Mouse (Mus musculus) adrenal gland, postnatal 0 days (tissue): ENCODE data around the gene Nipal3. TPM values are rescaled to one million over a fixed set of nuclear protein-coding genes. Genes with fewer than 3 reads are reported as not detected.

Experiments used
- microRNA-seq: library from miRNA; unstranded; fragments of <30 nt; microRNA quantifications from one replicate; pipeline ENCODE4, GENCODE M21; 2016; ENCODE audit warnings: borderline replicate concordance; ENCODE audit not compliant: insufficient number of aligned reads
- polyA plus RNA-seq: library from polyadenylated mRNA; unstranded; fragments of >200 nt; fragmentation: Nextera tagmentation; extraction: Ambion mirVana; gene quantifications from 2 replicates; pipeline ENCODE4 v1.2.1, GENCODE M21; 2015

Gene Nipal3
- 2.4 and 4.6 TPM in 2 replicates for polyA plus RNA-seq

DNA sequence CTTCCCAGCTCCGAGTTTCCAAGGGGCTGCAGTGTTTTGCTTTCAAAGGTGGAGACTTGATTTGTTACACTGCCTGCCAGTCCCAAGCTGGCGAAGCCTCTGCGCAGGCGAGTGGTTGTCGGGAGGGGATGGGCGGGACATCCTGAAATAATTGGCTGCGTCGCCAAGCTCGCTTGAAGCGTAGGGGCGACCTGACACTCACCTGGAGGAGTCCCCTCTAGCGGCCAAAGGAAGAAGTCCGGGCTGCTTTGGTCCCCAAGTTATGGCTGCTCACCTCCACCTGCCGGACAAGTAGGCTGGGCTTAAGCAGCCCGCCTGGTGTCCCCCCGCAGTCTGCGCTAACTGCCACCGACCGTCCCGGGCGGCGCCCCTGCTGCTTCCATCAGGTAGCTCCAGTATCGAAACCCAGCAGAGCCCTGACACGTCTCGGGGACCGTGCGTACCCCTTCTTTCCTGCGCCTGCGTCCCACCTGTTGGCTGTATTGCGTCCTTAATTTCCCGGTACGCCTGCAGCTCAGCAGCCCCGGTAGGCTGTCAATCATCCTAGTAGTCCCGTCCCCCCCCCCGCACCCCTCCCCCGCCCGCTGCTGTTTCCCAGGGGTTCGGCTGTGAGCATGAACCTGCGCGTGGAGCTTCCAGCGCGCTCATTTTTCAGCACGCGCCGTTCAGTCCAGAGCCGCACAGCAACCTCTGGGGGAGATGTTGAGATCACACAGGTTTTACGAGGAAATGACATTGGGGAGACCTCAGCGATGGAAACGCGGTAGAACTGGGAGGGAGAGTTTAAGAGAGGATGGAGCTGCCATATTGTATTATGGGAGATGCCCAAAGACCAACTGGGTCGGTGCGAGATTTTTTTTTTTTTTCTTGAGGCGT, at the start of gene Nipal3, which contains the start of gene Stpg1:
Gene Nipal3 (minus strand): TSS at position 518 of the 876 bp plus-strand sequence.
Gene Stpg1 (plus strand): TSS at position 270 of the 876 bp plus-strand sequence.

DNA sequence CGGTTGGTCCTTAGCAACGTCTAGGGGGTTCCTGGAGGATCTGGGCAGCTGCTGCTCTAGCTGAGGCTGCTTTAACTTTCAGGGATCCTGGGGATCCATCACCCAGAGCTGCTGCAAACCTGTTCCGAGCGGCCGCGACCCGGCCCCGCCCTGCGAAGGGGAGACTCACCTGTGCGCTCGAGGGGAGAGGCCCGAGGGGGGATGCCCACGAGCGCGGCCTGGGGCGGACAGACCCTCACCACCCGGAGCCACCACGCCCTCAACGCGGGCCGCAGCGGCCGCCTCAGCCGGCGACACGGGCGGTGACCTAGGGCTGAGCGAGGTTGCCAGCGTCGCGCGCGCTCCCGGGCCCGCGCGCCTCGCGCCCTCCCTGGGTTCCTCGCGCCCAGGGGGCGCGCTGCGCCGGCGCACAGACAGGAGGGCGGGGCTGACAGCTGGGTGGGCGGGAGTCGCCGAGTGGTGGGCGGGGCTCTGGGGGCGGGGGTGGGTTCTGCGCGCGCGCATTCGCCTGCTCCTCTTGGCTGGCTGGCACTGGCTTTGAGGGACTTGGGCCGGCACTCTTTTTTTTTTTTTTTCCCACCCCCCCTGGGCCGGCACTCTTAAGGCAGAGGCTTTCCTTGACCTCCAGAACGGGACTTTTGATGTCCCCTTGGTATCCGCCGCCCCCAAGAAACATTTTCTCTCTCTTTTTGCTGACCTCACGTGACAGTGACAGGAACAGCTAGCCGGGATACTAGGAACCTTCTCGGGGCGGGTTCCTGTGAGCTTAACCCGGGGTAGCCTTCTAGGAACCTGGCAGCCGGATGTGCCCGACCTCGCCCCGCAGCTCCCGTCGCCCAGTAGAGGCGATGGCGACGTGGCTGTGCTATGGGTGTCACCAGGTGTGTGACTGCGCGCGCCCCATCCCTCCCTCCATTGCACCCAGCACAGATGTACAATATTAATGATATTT, 61.1 kb downstream of the Nipal3 start, which contains the start of gene Rcan3:
Gene Rcan3 (minus strand): TSS at position 411 of the 952 bp plus-strand sequence.

DNA sequence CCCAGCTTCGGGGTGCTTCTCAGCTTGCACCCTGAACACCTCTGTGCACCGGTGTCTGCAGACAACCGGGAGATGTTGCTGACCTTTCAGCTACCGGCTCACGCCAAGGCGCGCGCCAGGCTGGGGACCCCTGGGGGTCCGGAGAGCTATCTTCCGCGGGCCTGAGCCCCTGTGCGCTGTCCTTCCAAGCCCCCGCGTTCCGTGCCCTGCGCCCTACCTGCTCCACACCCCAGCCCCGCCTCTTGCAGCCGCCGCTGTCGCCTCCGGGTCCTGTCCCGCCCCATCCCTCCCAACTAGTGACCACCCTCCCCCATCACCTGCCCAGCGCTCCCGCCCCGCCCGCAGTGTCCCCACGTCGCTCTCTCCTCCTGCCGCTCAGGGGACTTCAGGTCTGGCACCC, 96.8 kb downstream of the Nipal3 start, which contains the start of gene Ncmap:
Gene Ncmap (minus strand): TSS at position 237 of the 400 bp plus-strand sequence.

Small RNA genes within 50 kb of the gene (microRNA-seq; reads per million reads assigned to microRNA genes)
- gene Gm25317 (not detected), gene Mir700 (250 reads per million, percentile 55 among the genes with 10 or more reads in this experiment)

Other genes with a start within 250 kb of the Nipal3 start
- gene Clic4, start 222.2 kb downstream of the Nipal3 start, polyA plus RNA-seq: 51.3 and 62.1 TPM in 2 replicates
- 102 and 153 TPM in 2 replicates for gene Srrm1, start 141.7 kb downstream of the Nipal3 start, polyA plus RNA-seq
- 0.52 and 0.54 TPM in 2 replicates for gene Ncmap, start 96.8 kb downstream of the Nipal3 start, polyA plus RNA-seq
- 12.4 and 18.4 TPM in 2 replicates for gene Rcan3, start 61.2 kb downstream of the Nipal3 start, polyA plus RNA-seq
- 0.47 and 0.50 TPM in 2 replicates for gene Stpg1, start 248 bp downstream of the Nipal3 start, polyA plus RNA-seq
- gene Grhl3, start 78.6 kb upstream of the Nipal3 start, polyA plus RNA-seq: 0.06 and 0.12 TPM in 2 replicates
- gene Ifnlr1, start 191.2 kb upstream of the Nipal3 start, polyA plus RNA-seq: 0.11 and 0.23 TPM in 2 replicates
- gene Il22ra1, start 233.1 kb upstream of the Nipal3 start, polyA plus RNA-seq: 0.33 and 0.75 TPM in 2 replicates